Mouse (Mus musculus): ENCODE data around the gene Plcb3. TPM values are rescaled to one million over a fixed set of nuclear protein-coding genes. Genes with fewer than 3 reads are reported as not detected.

Gene Plcb3
- polyA plus RNA-seq, 1 experiment: 31.5 TPM

GRCm38 (mm10) chr19:6949532-6949931 lies 26.7 kb downstream of the Plcb3 start:
- Histone ChIP-seq H3K36me3 (ENCODE audit: control insufficient read depth, insufficient read depth, low read length) (no peaks in the 10 kb centered on the region), H3K4me3 (ENCODE audit: extremely low read depth, insufficient read depth, insufficient read length) (no peak overlapping the region), H3K27ac (ENCODE audit: insufficient read depth, low read length) (no peak overlapping the region), H3K4me1 (ENCODE audit: control insufficient read depth, insufficient read depth, insufficient read length) (peaks cover 5% of the 10 kb centered on the region; the same call in 1 of the 2 replicates), H3K27me3 (ENCODE audit: control insufficient read depth, insufficient read depth, low read length) (no peaks in the 10 kb centered on the region)
- no peak for DNase-seq (ENCODE audit: low read depth in 1 of 2, low spot score in 2 of 2)
- TF ChIP-seq POLR2A (IDR thresholded peaks at IDR 0.05; ENCODE audit: low read depth, low read length) (no peak), CTCF (IDR thresholded peaks at IDR 0.05; ENCODE audit: extremely low read depth, insufficient read depth, insufficient read length, insufficient replicate concordance) (no peak)
- 96% methylated on average over 5 of the region's 5 CpGs for WGBS

GRCm38 (mm10) chr19:6948186-6948585 lies 28.1 kb downstream of the Plcb3 start:
- no peak overlapping the region for H3K27ac ChIP-seq (ENCODE audit: insufficient read depth, low read length)
- H3K4me1 ChIP-seq (ENCODE audit: control insufficient read depth, insufficient read depth, insufficient read length): peaks cover 5% of the 10 kb centered on the region; the same call in 1 of the 2 replicates
- no peaks in the 10 kb centered on the region for H3K27me3 ChIP-seq (ENCODE audit: control insufficient read depth, insufficient read depth, low read length)
- WGBS: 84% methylated on average over 4 of the region's 4 CpGs
- TF ChIP-seq CTCF (IDR thresholded peaks at IDR 0.05; ENCODE audit: extremely low read depth, insufficient read depth, insufficient read length, insufficient replicate concordance): no peak
- no peak for TF ChIP-seq POLR2A (IDR thresholded peaks at IDR 0.05; ENCODE audit: low read depth, low read length)
- no peak overlapping the region for H3K4me3 ChIP-seq (ENCODE audit: extremely low read depth, insufficient read depth, insufficient read length)
- DNase-seq (ENCODE audit: low read depth in 1 of 2, low spot score in 2 of 2): no peak
- no peaks in the 10 kb centered on the region for H3K36me3 ChIP-seq (ENCODE audit: control insufficient read depth, insufficient read depth, low read length)

DNA sequence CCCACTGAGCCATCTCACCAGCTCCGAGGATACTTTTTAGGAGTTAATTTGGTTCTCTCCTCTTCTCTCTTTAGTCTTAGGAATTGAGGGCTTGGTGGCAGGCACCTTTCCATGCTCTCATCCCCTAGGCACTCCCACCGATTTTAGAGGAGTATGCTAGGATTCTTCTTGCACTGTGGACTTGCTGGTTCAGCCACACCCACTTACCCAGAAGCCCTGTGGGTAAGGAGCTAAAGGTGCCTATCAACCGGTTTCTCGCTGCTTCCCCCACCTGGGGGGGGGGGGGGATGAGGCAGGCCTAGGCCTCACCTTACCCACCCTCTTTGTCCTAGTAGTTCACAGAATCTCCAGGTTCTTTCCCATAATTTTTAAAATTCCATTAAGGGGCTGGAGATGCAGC lies 28.5 kb downstream of the Plcb3 start:
- DNase-seq (ENCODE audit: low read depth in 1 of 2, low spot score in 2 of 2): no peak
- WGBS: 76% methylated on average over 4 of the region's 4 CpGs
- no peaks in the 10 kb centered on the region for H3K36me3 ChIP-seq (ENCODE audit: control insufficient read depth, insufficient read depth, low read length)
- no peak for TF ChIP-seq CTCF (IDR thresholded peaks at IDR 0.05; ENCODE audit: extremely low read depth, insufficient read depth, insufficient read length, insufficient replicate concordance)
- TF ChIP-seq POLR2A (IDR thresholded peaks at IDR 0.05; ENCODE audit: low read depth, low read length): no peak
- no peak overlapping the region for H3K4me3 ChIP-seq (ENCODE audit: extremely low read depth, insufficient read depth, insufficient read length)
- no peak overlapping the region for H3K27ac ChIP-seq (ENCODE audit: insufficient read depth, low read length)
- peaks cover 5% of the 10 kb centered on the region; the same call in 1 of the 2 replicates for H3K4me1 ChIP-seq (ENCODE audit: control insufficient read depth, insufficient read depth, insufficient read length)
- H3K27me3 ChIP-seq (ENCODE audit: control insufficient read depth, insufficient read depth, low read length): no peaks in the 10 kb centered on the region

GRCm38 (mm10) chr19:6943709-6944108 lies 32.6 kb downstream of the Plcb3 start:
- WGBS: 96% methylated on average over 6 of the region's 6 CpGs

DNA sequence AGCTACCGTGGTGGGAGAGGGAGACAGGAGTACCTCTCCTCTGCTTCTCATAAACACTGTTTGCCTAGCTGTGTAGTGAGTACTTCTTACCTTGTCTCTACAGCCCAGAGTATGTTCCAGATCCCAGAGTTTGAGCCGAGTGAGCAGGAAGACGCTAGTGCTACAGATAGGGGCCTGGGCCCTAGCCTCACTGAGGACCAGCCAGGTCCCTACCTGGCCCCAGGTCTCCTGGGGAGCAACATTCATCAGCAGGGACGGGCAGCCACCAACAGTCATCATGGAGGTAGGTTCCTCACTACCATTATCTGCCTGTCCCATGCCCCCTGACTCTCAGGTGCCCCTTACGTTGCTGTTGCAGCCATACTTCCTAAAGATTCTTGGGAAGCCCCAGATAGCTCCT lies 33.5 kb downstream of the Plcb3 start:
- H3K36me3 ChIP-seq (ENCODE audit: control insufficient read depth, insufficient read depth, low read length): no peaks in the 10 kb centered on the region
- H3K27me3 ChIP-seq (ENCODE audit: control insufficient read depth, insufficient read depth, low read length): no peaks in the 10 kb centered on the region
- peak overlapping the region; percentile 47; the same call in 1 of the 2 replicates for H3K4me3 ChIP-seq (ENCODE audit: extremely low read depth, insufficient read depth, insufficient read length)
- WGBS: 46% methylated on average over 5 of the region's 5 CpGs
- H3K4me1 ChIP-seq (ENCODE audit: control insufficient read depth, insufficient read depth, insufficient read length): peaks cover 2% of the 10 kb centered on the region
- no peak for DNase-seq (ENCODE audit: low read depth in 1 of 2, low spot score in 2 of 2)
- TF ChIP-seq CTCF (IDR thresholded peaks at IDR 0.05; ENCODE audit: extremely low read depth, insufficient read depth, insufficient read length, insufficient replicate concordance) (no peak), POLR2A (IDR thresholded peaks at IDR 0.05; ENCODE audit: low read depth, low read length) (no peak)
- H3K27ac ChIP-seq (ENCODE audit: insufficient read depth, low read length): 0 out of 2 replicates have a peak overlapping the region, but pooled peaks have one; percentile 15

More at GRCm38 (mm10) chr19:6943709-6944108, 32.6 kb downstream of the Plcb3 start:
- H3K27ac ChIP-seq (ENCODE audit: insufficient read depth, low read length): no peak overlapping the region
- peaks cover 2% of the 10 kb centered on the region for H3K4me1 ChIP-seq (ENCODE audit: control insufficient read depth, insufficient read depth, insufficient read length)
- no peak for DNase-seq (ENCODE audit: low read depth in 1 of 2, low spot score in 2 of 2)
- no peak overlapping the region for H3K4me3 ChIP-seq (ENCODE audit: extremely low read depth, insufficient read depth, insufficient read length)
- TF ChIP-seq CTCF (IDR thresholded peaks at IDR 0.05; ENCODE audit: extremely low read depth, insufficient read depth, insufficient read length, insufficient replicate concordance) (no peak), POLR2A (IDR thresholded peaks at IDR 0.05; ENCODE audit: low read depth, low read length) (no peak)
- H3K36me3 ChIP-seq (ENCODE audit: control insufficient read depth, insufficient read depth, low read length): no peaks in the 10 kb centered on the region
- no peaks in the 10 kb centered on the region for H3K27me3 ChIP-seq (ENCODE audit: control insufficient read depth, insufficient read depth, low read length)

GRCm38 (mm10) chr19:6942249-6942691 lies 34.0 kb downstream of the Plcb3 start, which contains the start of gene Gpr137:
Gpr137 (minus strand) TSS chr19:6942480.
- Histone ChIP-seq H3K4me1 (ENCODE audit: control insufficient read depth, insufficient read depth, insufficient read length) (peaks cover 2% of the 10 kb centered on the region), H3K36me3 (ENCODE audit: control insufficient read depth, insufficient read depth, low read length) (no peaks in the 10 kb centered on the region), H3K4me3 (ENCODE audit: extremely low read depth, insufficient read depth, insufficient read length) (peak within 1 kb of the TSS; percentile 69), H3K27me3 (ENCODE audit: control insufficient read depth, insufficient read depth, low read length) (no peaks in the 10 kb centered on the region), H3K27ac (ENCODE audit: insufficient read depth, low read length) (peak within 1 kb of the TSS; percentile 81)
- peak; percentile 72 to 92 for DNase-seq (ENCODE audit: low read depth in 1 of 2, low spot score in 2 of 2)
- WGBS: under 1% methylated on average over 27 of the region's 27 CpGs
- TF ChIP-seq POLR2A (IDR thresholded peaks at IDR 0.05; ENCODE audit: low read depth, low read length) (peak; percentile 47; the same call in 1 of the 2 replicates), CTCF (IDR thresholded peaks at IDR 0.05; ENCODE audit: extremely low read depth, insufficient read depth, insufficient read length, insufficient replicate concordance) (no peak)

All from spleen, adult 2 months (tissue).